7 mouse cellular contexts compared by ENCODE assay signal in the genomic region with DNA sequence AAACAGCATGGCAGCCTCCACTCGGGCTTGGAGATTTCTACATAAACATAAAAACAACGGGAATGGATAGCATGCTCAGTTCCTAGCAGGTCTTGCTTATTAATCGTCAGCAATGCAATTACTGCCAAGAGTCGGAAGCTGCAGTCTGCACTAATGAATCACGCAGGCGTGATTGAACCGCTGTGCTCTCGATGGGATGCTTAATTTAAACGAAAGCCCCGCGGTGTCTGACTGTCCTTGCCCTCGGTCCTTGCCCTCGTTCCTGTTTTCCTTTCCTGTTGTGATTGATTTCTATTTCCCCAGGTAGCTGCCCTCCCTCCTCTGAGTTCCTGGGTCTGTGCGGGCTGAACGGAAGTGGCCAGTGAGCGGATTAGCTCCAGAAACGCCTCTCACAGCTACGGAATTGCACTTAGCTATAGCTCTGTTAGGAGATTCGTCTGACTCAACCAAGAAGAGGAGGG. TPM values are rescaled to one million over a fixed set of nuclear protein-coding genes. Genes with fewer than 3 reads are reported as not detected.
A peak's percentile ranks its signal among the peaks of the same experiment; 100 is the strongest.
DNase-seq lines count a peak whose midpoint lies in the region; ATAC-seq and TF ChIP-seq lines count a peak whose summit lies in the region.

No protein-coding gene starts in this region.

- WGBS in forebrain, postnatal 0 days, result 12% methylated on average over 19 of the region's 19 CpGs
- WGBS in liver, embryonic 13.5 days (ENCODE audit: insufficient replicate concordance), result 26% methylated on average over 19 of the region's 19 CpGs

- H3K27me3 ChIP-seq in forebrain, postnatal 0 days (ENCODE audit: insufficient read depth, low read length), result no peaks in the 10 kb centered on the region
- no peaks in the 10 kb centered on the region for H3K27me3 ChIP-seq in liver, embryonic 13.5 days

- TF ChIP-seq CTCF in forebrain, postnatal 0 days (IDR thresholded peaks at IDR 0.05; ENCODE audit: low read depth), result no peak

- peak overlapping the region; percentile 34 for H3K4me3 ChIP-seq in forebrain, postnatal 0 days (ENCODE audit: low read depth, low read length)
- H3K4me3 ChIP-seq in liver, embryonic 13.5 days (replicated peaks), result no peak overlapping the region

- no peaks in the 10 kb centered on the region for H3K36me3 ChIP-seq in forebrain, postnatal 0 days (ENCODE audit: insufficient read depth)
- peaks cover 19% of the 10 kb centered on the region for H3K36me3 ChIP-seq in liver, embryonic 13.5 days

- peak overlapping the region; percentile 53 for H3K4me2 ChIP-seq in forebrain, postnatal 0 days (ENCODE audit: low read depth)
- H3K4me2 ChIP-seq in liver, embryonic 13.5 days, result 0 out of 2 replicates have a peak overlapping the region, but pooled peaks have one; percentile 21

- H3K9ac ChIP-seq in forebrain, postnatal 0 days, result peak overlapping the region; percentile 49
- H3K9ac ChIP-seq in liver, embryonic 13.5 days, result no peak overlapping the region

- intact Hi-C loops in left cerebral cortex, postnatal 10 days (cut with DNase I), result no loop called here

- H3K27ac ChIP-seq in forebrain, postnatal 0 days (ENCODE audit: low read depth, low read length), result peak overlapping the region; percentile 54; the same call in 1 of the 2 replicates
- H3K27ac ChIP-seq in liver, embryonic 13.5 days, result no peak overlapping the region

- peak; percentile 45 for ATAC-seq in forebrain, postnatal 0 days
- ATAC-seq in liver, embryonic 13.5 days (ENCODE audit: low read depth), result no peak
- no peak for ATAC-seq in activated CD4-positive, CD25-positive, alpha-beta regulatory T cell, adult 4 months

- no peaks in the 10 kb centered on the region for H3K9me3 ChIP-seq in forebrain, postnatal 0 days (ENCODE audit: low read length)
- no peaks in the 10 kb centered on the region for H3K9me3 ChIP-seq in liver, embryonic 13.5 days (replicated peaks)

- peak; percentile 5 to 15 for DNase-seq in left cerebral cortex, adult 18-20 months (ENCODE audit: low spot score in 2 of 2)
- DNase-seq in left cerebral cortex, postnatal 10 days (ENCODE audit: extremely low spot score in 1 of 2, low spot score in 2 of 2), result no peak
- peak; percentile 43 for DNase-seq in embryo, embryonic 10.5 days (ENCODE audit: low spot score)
- peak; percentile 63 for DNase-seq in forebrain, postnatal 0 days
- DNase-seq in liver, embryonic 13.5 days, result no peak
- DNase-seq in natural killer cell, adult 2 months (ENCODE audit: low spot score in 2 of 2), result no peak

- no peaks in the 10 kb centered on the region for H3K4me1 ChIP-seq in forebrain, postnatal 0 days (ENCODE audit: insufficient read depth)
- H3K4me1 ChIP-seq in liver, embryonic 13.5 days (replicated peaks), result no peaks in the 10 kb centered on the region

RNA-seq across cellular contexts. Expression of a gene that starts 38.4 kb away (rescaled TPM):
- total RNA-seq in left cerebral cortex, adult 18-20 months (2021), result not detected
- total RNA-seq in left cerebral cortex, postnatal 10 days (2021), result not detected
- 0.08 TPM in 1 of 2 replicates, not detected in the other for total RNA-seq in forebrain, postnatal 0 days (2014; rRNA removed)
- 0.13 TPM in 1 of 2 replicates, not detected in the other for polyA plus RNA-seq in forebrain, postnatal 0 days (2015; fragmentation: Nextera tagmentation; extraction: Ambion mirVana)
- polyA plus RNA-seq in liver, embryonic 13.5 days (2015; fragmentation: Nextera tagmentation; extraction: Ambion mirVana), result not detected in 2 replicates
- polyA plus RNA-seq in activated CD4-positive, CD25-positive, alpha-beta regulatory T cell, adult 4 months (2017; shearing (Covaris generic)), result 1 to 10 TPM; 1.0 to 1.2 TPM

RNA-seq across cellular contexts. Expression of a gene that starts 39.0 kb away (rescaled TPM):
- total RNA-seq in left cerebral cortex, adult 18-20 months (2021), result 1 to 10 TPM; 3.8 to 5.8 TPM
- total RNA-seq in left cerebral cortex, postnatal 10 days (2021), result 1 to 10 TPM; 2.9 to 4.4 TPM
- total RNA-seq in forebrain, postnatal 0 days (2014; rRNA removed), result 5.7 and 8.2 TPM in 2 replicates
- polyA plus RNA-seq in forebrain, postnatal 0 days (2015; fragmentation: Nextera tagmentation; extraction: Ambion mirVana), result 5.6 and 6.3 TPM in 2 replicates
- polyA plus RNA-seq in liver, embryonic 13.5 days (2015; fragmentation: Nextera tagmentation; extraction: Ambion mirVana), result 32.8 and 42.5 TPM in 2 replicates
- polyA plus RNA-seq in activated CD4-positive, CD25-positive, alpha-beta regulatory T cell, adult 4 months (2017; shearing (Covaris generic)), result under 1 TPM; 0.17 to 0.42 TPM

Comparison
In these comparisons a context has a peak if more than half of its experiments do, and no peak if none do; other contexts are left out.
1. DNase-seq: peak in left cerebral cortex, adult 18-20 months (2 of 2), embryo, embryonic 10.5 days (single experiment) and forebrain, postnatal 0 days (single experiment); none in left cerebral cortex, postnatal 10 days (0 of 2), liver, embryonic 13.5 days (single experiment) and natural killer cell, adult 2 months (0 of 2).